Comparison of ENCODE assay signal across 10 mouse cellular contexts in the genomic region with DNA sequence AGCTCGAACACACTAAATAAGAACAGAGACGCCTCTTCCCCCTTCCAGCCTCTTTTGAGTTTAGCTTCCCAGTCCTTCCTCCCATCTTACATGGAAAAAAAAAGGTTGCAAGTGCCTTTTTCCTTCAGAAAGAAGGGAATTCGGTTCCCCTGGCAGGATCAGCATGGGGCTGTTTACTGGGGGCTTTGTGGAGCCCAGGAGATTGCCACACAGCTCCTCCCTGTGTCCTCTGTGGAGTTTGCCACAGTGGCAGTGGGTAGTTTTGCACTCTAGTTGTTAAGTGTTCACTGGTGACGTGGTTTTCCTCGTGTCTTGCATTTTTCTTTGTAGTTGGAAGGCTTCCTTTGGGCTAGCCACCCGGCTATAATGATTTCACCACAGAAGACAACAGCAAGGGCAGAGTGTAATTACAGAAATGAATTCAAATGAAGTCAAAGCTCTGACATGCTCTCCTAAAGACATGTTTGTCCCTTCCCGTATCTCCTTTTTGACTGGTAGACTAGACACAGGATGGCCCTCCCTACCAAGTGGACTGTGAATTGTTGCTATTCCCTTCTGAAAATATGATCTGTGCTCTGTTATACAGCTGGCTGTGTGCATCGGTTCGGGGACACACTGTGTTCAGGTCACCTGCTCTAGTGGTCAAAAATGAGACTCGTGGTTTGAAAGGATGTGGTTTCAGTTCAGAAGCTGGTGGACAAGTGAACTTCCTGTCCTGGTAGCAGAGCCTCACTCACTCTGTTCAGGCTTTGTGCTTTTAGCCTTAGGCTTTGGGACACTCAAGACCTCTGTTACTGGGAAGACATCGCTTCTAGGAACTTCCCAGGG. TPM values are rescaled to one million over a fixed set of nuclear protein-coding genes. Genes with fewer than 3 reads are reported as not detected.
DNase-seq lines count a peak whose midpoint lies in the region; ATAC-seq and TF ChIP-seq lines count a peak whose summit lies in the region.
"Had no signal": no experiment of that assay in that cellular context is flagged by ENCODE, and none has a peak within 500 bp of the region (broad histone marks: within the 10 kb centered on the region; RNA-seq: fewer than 3 reads in every experiment).

No protein-coding gene starts in this region.

- H3K27me3 ChIP-seq in heart, embryonic 10.5 days (ENCODE audit: insufficient read depth, poor library complexity, severe bottlenecking) = no peaks in the 10 kb centered on the region
- H3K27me3 ChIP-seq in hindbrain, embryonic 12.5 days = no peaks in the 10 kb centered on the region
- no peaks in the 10 kb centered on the region for H3K27me3 ChIP-seq in midbrain, postnatal 0 days (ENCODE audit: insufficient read depth, low read length)

- no peak for DNase-seq in heart, embryonic 10.5 days (ENCODE audit: low spot score)
- no peak for DNase-seq in heart, postnatal 36 days
- DNase-seq in brain, embryonic 14.5 days (ENCODE audit: low read depth) = peak; percentile 24
- DNase-seq in midbrain, postnatal 0 days (ENCODE audit: low spot score) = peak; percentile 18
- DNase-seq in cerebellum, postnatal 36 days = no peak
- DNase-seq in adipocyte (ENCODE audit: low spot score) = no peak
- DNase-seq: cerebellum, adult 9-10 months had no signal

- H3K9ac ChIP-seq in hindbrain, embryonic 12.5 days = no peak overlapping the region
- H3K9ac ChIP-seq in midbrain, postnatal 0 days (replicated peaks; ENCODE audit: low read length, poor library complexity, severe bottlenecking) = no peak overlapping the region
- H3K9ac ChIP-seq: liver, embryonic 14.5 days had no signal

- peaks cover 26% of the 10 kb centered on the region for H3K36me3 ChIP-seq in heart, embryonic 10.5 days
- peaks cover 24% of the 10 kb centered on the region for H3K36me3 ChIP-seq in hindbrain, embryonic 12.5 days
- H3K36me3 ChIP-seq in midbrain, postnatal 0 days (ENCODE audit: insufficient read depth, low read length) = peaks cover 4% of the 10 kb centered on the region; the same call in 1 of the 2 replicates

- H3K4me3 ChIP-seq in heart, embryonic 10.5 days = no peak overlapping the region
- H3K4me3 ChIP-seq in hindbrain, embryonic 12.5 days = no peak overlapping the region
- no peak overlapping the region for H3K4me3 ChIP-seq in midbrain, postnatal 0 days (ENCODE audit: low read depth, low read length)

- intact Hi-C loops in heart, postnatal 36 days (cut with DNase I) = no loop called here

- ATAC-seq in hindbrain, embryonic 12.5 days (ENCODE audit: low FRiP score) = peak; percentile 69; the same call in 1 of the 2 replicates
- no peak for ATAC-seq in midbrain, postnatal 0 days (ENCODE audit: low FRiP score)
- no peak for ATAC-seq in erythroblast, adult 5-6 weeks (replicated peaks; ENCODE audit: low FRiP score, poor library complexity, severe bottlenecking)

- H3K4me1 ChIP-seq in heart, embryonic 10.5 days = peaks cover 21% of the 10 kb centered on the region; the same call in 1 of the 2 replicates
- H3K4me1 ChIP-seq in hindbrain, embryonic 12.5 days = peaks cover 17% of the 10 kb centered on the region; the same call in 1 of the 2 replicates
- H3K4me1 ChIP-seq in midbrain, postnatal 0 days (ENCODE audit: insufficient read depth, low read length) = no peaks in the 10 kb centered on the region

- 0 out of 2 replicates have a peak overlapping the region, but pooled peaks have one; percentile 8 for H3K27ac ChIP-seq in heart, embryonic 10.5 days
- peak overlapping the region; percentile 71 for H3K27ac ChIP-seq in hindbrain, embryonic 12.5 days
- no peak overlapping the region for H3K27ac ChIP-seq in midbrain, postnatal 0 days (ENCODE audit: low read depth, low read length)
- H3K27ac ChIP-seq: liver, embryonic 14.5 days had no signal

- H3K9me3 ChIP-seq in heart, embryonic 10.5 days = no peaks in the 10 kb centered on the region
- H3K9me3 ChIP-seq in hindbrain, embryonic 12.5 days (replicated peaks) = no peaks in the 10 kb centered on the region
- H3K9me3 ChIP-seq in midbrain, postnatal 0 days (ENCODE audit: low read length) = no peaks in the 10 kb centered on the region

- no peak for TF ChIP-seq POLR2A in brain, embryonic 14.5 days (IDR thresholded peaks at IDR 0.05; ENCODE audit: borderline replicate concordance, extremely low read depth, insufficient read depth, insufficient read length, poor library complexity, severe bottlenecking)

- TF ChIP-seq CTCF in brain, embryonic 14.5 days (IDR thresholded peaks at IDR 0.05; ENCODE audit: borderline replicate concordance, extremely low read depth, insufficient read depth, insufficient read length) = no peak
- TF ChIP-seq CTCF in midbrain, postnatal 0 days (IDR thresholded peaks at IDR 0.05) = no peak

- no peak overlapping the region; the same call in 1 of the 2 replicates for H3K4me2 ChIP-seq in hindbrain, embryonic 12.5 days (replicated peaks)
- H3K4me2 ChIP-seq in midbrain, postnatal 0 days (ENCODE audit: low read depth, low read length, poor library complexity, severe bottlenecking) = no peak overlapping the region

- WGBS in heart, embryonic 10.5 days = 80% methylated on average over 11 of the region's 11 CpGs
- WGBS in hindbrain, embryonic 12.5 days = 50% methylated on average over 11 of the region's 11 CpGs
- 45% methylated on average over 11 of the region's 11 CpGs for WGBS in midbrain, postnatal 0 days

RNA-seq across cellular contexts. Expression of a gene that starts 32.6 kb away (rescaled TPM):
- polyA plus RNA-seq in heart, embryonic 10.5 days (2016; fragmentation: Nextera tagmentation; extraction: Ambion mirVana) = 1.1 and 1.3 TPM in 2 replicates
- total RNA-seq in heart, postnatal 36 days (2021) = 1 to 10 TPM; 1.0 to 1.2 TPM
- 0.93 and 1.0 TPM in 2 replicates for polyA plus RNA-seq in brain, embryonic 14.5 days (2012; rRNA removed)
- polyA plus RNA-seq in hindbrain, embryonic 12.5 days (2016; fragmentation: Nextera tagmentation; extraction: Ambion mirVana) = 1.7 and 1.9 TPM in 2 replicates
- 1.1 and 1.6 TPM in 2 replicates for total RNA-seq in midbrain, postnatal 0 days (2014; rRNA removed)
- polyA plus RNA-seq in midbrain, postnatal 0 days (2015; fragmentation: Nextera tagmentation; extraction: Ambion mirVana) = 1.2 and 1.4 TPM in 2 replicates
- total RNA-seq in erythroblast, adult 5-6 weeks (2015; ENCODE audit: low replicate concordance) = not detected in 2 replicates
- 0.51 TPM in 1 of 2 replicates, not detected in the other for total RNA-seq in erythroblast, adult 5-6 weeks (2017; ENCODE audit: low replicate concordance)

RNA-seq across cellular contexts. Expression of a gene that starts 53.6 kb away (rescaled TPM):
- polyA plus RNA-seq in heart, embryonic 10.5 days (2016; fragmentation: Nextera tagmentation; extraction: Ambion mirVana) = 8.5 and 12.3 TPM in 2 replicates
- 1 to 10 TPM; 4.6 to 9.2 TPM for total RNA-seq in heart, postnatal 36 days (2021)
- polyA plus RNA-seq in brain, embryonic 14.5 days (2012; rRNA removed) = 7.0 and 10.0 TPM in 2 replicates
- 7.5 and 8.0 TPM in 2 replicates for polyA plus RNA-seq in hindbrain, embryonic 12.5 days (2016; fragmentation: Nextera tagmentation; extraction: Ambion mirVana)
- total RNA-seq in midbrain, postnatal 0 days (2014; rRNA removed) = 10.5 and 11.4 TPM in 2 replicates
- polyA plus RNA-seq in midbrain, postnatal 0 days (2015; fragmentation: Nextera tagmentation; extraction: Ambion mirVana) = 4.5 and 6.0 TPM in 2 replicates
- 1.9 and 3.8 TPM in 2 replicates for total RNA-seq in erythroblast, adult 5-6 weeks (2015; ENCODE audit: low replicate concordance)
- total RNA-seq in erythroblast, adult 5-6 weeks (2017; ENCODE audit: low replicate concordance) = 1.0 and 1.4 TPM in 2 replicates

Comparison
In these comparisons a context has a peak if more than half of its experiments do, and no peak if none do; other contexts are left out.
1. DNase-seq: peak in brain, embryonic 14.5 days (single experiment) and midbrain, postnatal 0 days (single experiment); none in heart, embryonic 10.5 days (single experiment), heart, postnatal 36 days (0 of 2), cerebellum, postnatal 36 days (0 of 2) and adipocyte (single experiment).